Mouse (Mus musculus) hindbrain, postnatal 0 days (tissue): ENCODE data around the gene Retreg1. TPM values are rescaled to one million over a fixed set of nuclear protein-coding genes. Genes with fewer than 3 reads are reported as not detected.
A peak's percentile ranks its signal among the peaks of the same experiment; 100 is the strongest.

Experiments
- ATAC-seq: fragments of 200-750 bp; cut with Nextera tagmentation; 2 replicates; pipeline ENCODE4 v1.8.0; 2017; ENCODE audit warnings: mild to moderate bottlenecking, moderate TSS enrichment, moderate library complexity
- DNase-seq: peaks from one replicate; pipeline ENCODE4 v3.0.0-alpha.2; 2015; ENCODE audit warnings: low spot score
- H3K27ac ChIP-seq: fragments of 300-500 bp; sonication (generic); 2 replicates; pipeline ENCODE4 v1.5.1; 2014; ENCODE audit warnings: mild to moderate bottlenecking
- H3K27me3 ChIP-seq: fragments of 300-500 bp; sonication (generic); 2 replicates; pipeline ENCODE4 v1.6.1; 2014; ENCODE audit warnings: low read length, mixed read lengths; ENCODE audit not compliant: insufficient read depth
- H3K36me3 ChIP-seq: fragments of 300-500 bp; sonication (generic); 2 replicates; pipeline ENCODE4 v1.6.1; 2014; ENCODE audit warnings: low read length, mixed read lengths; ENCODE audit not compliant: insufficient read depth
- H3K4me1 ChIP-seq: fragments of 300-500 bp; sonication (generic); 2 replicates; pipeline ENCODE4 v1.6.1; 2014; ENCODE audit warnings: antibody characterized with exemption, low read length, mixed read lengths; ENCODE audit not compliant: insufficient read depth
- H3K4me2 ChIP-seq: fragments of 300-500 bp; sonication (generic); 2 replicates; pipeline ENCODE4 v1.6.1; 2014; ENCODE audit warnings: low read depth, mild to moderate bottlenecking, low read length, moderate library complexity, mixed read lengths
- H3K4me3 ChIP-seq: fragments of 300-500 bp; sonication (generic); 2 replicates; pipeline ENCODE4 v1.5.1; 2014; ENCODE audit warnings: low read length
- H3K9ac ChIP-seq: fragments of 300-500 bp; sonication (generic); replicated peaks from 2 replicates; pipeline ENCODE4 v1.6.1; 2014; ENCODE audit warnings: mild to moderate bottlenecking, low read length, moderate library complexity, mixed read lengths
- H3K9me3 ChIP-seq: fragments of 300-500 bp; sonication (generic); 2 replicates; pipeline ENCODE4 v1.6.1; 2016; ENCODE audit warnings: low read length, mixed read lengths
- CTCF ChIP-seq: IDR thresholded peaks from 2 replicates; pipeline ENCODE4 v1.5.1; 2016; ENCODE audit warnings: antibody characterized with exemption, control low read depth, low read depth
- WGBS: fragments of 180-500 bp; shearing (Covaris S2); extraction: QIAGEN DNeasy Blood & Tissue Kit; methylation state at CpG from one replicate; pipeline ENCODE4 v1.1.7; 2014; 5-methylcytosine and 5-hydroxymethylcytosine counted together
- polyA plus RNA-seq: library from polyadenylated mRNA; unstranded; fragments of >200 nt; fragmentation: Nextera tagmentation; extraction: Ambion mirVana; gene quantifications from 2 replicates; pipeline ENCODE4 v1.2.1, GENCODE M21; 2015
- total RNA-seq: library from RNA; depleted of rRNA; stranded (reverse); fragments of >200 nt; gene quantifications from 2 replicates; pipeline ENCODE4 v1.2.3, GENCODE M21; 2014; rRNA removed

Retreg1 gene
- total RNA-seq, result 31.7 and 49.9 TPM in 2 replicates
- 20.8 and 21.0 TPM in 2 replicates for polyA plus RNA-seq

DNA sequence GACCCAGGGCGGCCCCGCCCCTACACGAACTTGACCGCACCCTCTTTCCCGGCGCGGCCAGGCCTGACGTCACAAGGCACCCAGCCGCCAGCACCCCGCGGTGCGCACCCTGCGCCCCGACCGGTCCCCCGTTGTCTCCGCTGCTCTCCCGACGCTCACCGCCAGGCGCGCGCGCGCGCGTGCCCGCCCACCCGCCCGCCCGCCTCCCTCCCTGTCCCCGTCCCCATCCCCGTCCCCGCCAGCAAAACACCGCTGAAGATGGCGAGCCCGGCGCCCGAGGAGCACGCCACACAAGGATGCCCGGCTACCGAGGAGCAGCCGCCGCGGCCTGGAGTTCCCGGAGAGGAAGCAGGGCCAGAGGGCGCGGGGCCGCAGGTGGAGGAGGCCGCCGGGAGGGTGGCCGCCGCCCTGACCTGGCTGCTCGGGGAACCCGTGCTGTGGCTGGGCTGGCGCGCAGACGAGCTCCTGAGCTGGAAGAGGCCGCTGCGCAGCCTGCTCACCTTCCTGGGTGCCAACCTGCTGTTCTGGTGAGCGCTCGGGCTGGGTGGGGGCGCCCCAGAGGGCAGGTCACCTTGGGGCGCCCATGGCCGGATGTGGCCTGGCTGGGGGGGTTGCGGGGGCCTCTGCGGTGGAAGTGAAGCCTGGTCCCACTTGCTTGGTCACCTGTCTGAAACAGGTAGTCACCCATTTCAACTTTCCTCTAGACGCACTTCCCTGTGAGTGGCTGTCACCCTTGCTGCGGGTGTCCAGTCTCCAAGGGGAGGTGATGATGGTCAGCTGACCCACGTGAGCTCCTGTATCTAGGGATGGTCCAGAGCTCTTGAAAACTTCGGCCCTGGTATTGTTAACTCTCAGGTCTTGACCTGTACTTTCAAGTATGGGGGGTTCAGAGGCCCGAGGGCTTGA lies at the start of gene Retreg1:
TSS of gene Retreg1 (plus strand) at position 95 of the 906 bp plus-strand sequence.
- peak; percentile 86 for ATAC-seq
- Histone ChIP-seq H3K4me1 (0 out of 2 replicates have a peak, but pooled peaks cover 3% of the 10 kb centered on the region), H3K9me3 (no peaks in the 10 kb centered on the region), H3K4me3 (peak within 1 kb of the TSS; percentile 70), H3K9ac (peak within 1 kb of the TSS; percentile 63), H3K4me2 (peak within 1 kb of the TSS; percentile 88), H3K36me3 (no peaks in the 10 kb centered on the region), H3K27me3 (no peaks in the 10 kb centered on the region), H3K27ac (peak within 1 kb of the TSS; percentile 67)
- peak; percentile 62 for DNase-seq
- WGBS, result under 1% methylated on average over 68 of the region's 72 CpGs
- no peak for TF ChIP-seq CTCF

DNA sequence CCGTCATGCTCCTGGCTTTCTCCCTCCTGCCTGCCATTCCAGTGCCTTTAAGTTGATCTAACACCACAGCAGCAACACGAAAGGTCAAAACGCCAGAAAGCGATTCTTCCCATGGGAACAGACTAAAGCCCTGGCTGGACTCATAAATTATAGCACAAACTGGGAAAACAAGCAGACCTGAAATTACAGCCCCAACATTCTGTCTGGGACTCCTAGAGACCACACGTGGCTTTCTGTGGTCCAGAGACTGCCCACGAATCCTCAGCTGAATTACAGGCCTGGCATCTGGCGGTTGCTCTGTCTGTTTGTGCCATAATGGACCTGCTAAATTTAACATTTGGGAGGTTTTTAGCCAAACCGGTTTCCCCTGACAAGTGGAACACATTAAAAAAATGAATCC lies 48.9 kb upstream of the Retreg1 start:
- Histone ChIP-seq H3K4me1 (no peaks in the 10 kb centered on the region), H3K9me3 (no peaks in the 10 kb centered on the region), H3K27ac (no peak overlapping the region), H3K4me3 (no peak overlapping the region), H3K9ac (no peak overlapping the region), H3K27me3 (no peaks in the 10 kb centered on the region), H3K4me2 (no peak overlapping the region), H3K36me3 (peaks cover 24% of the 10 kb centered on the region)
- no peak for TF ChIP-seq CTCF
- WGBS, result 82% methylated on average over 8 of the region's 8 CpGs
- no peak for ATAC-seq
- no peak for DNase-seq

GRCm38 (mm10) chr15:25795496-25795895 lies 47.5 kb upstream of the Retreg1 start:
- Histone ChIP-seq H3K4me3 (no peak overlapping the region), H3K36me3 (peaks cover 31% of the 10 kb centered on the region), H3K27me3 (no peaks in the 10 kb centered on the region), H3K4me1 (no peaks in the 10 kb centered on the region), H3K9me3 (no peaks in the 10 kb centered on the region), H3K4me2 (no peak overlapping the region), H3K9ac (no peak overlapping the region), H3K27ac (no peak overlapping the region)
- no peak for TF ChIP-seq CTCF
- 96% methylated on average over 9 of the region's 9 CpGs for WGBS
- ATAC-seq (no peak), DNase-seq (no peak)

DNA sequence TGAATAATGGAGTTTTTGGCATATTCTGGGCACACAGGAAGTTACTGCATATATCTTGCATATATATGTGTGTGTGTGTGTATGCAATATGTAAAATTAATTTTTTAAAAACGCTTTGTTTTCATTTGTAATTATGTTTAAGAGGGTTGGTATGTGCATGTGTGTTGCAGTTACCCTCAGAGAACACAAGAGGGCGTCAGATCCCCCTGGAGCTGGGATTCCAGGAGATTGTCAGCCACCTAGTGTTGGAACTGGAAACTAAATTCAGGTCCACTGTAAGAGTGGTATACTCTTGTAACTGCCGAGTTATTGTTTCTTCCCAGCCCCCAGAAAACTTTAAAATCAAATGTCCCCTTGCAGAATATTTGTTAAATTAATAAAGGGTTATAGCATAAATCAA lies 46.6 kb upstream of the Retreg1 start:
- ATAC-seq, result no peak
- H3K4me1 ChIP-seq, result no peaks in the 10 kb centered on the region
- TF ChIP-seq CTCF, result peak; percentile 97
- H3K27me3 ChIP-seq, result no peaks in the 10 kb centered on the region
- H3K4me3 ChIP-seq, result no peak overlapping the region
- WGBS, result 59% methylated on average over 3 of the region's 3 CpGs
- no peak overlapping the region for H3K27ac ChIP-seq
- peaks cover 36% of the 10 kb centered on the region for H3K36me3 ChIP-seq
- DNase-seq, result peak; percentile 86
- H3K4me2 ChIP-seq, result no peak overlapping the region
- no peaks in the 10 kb centered on the region for H3K9me3 ChIP-seq
- no peak overlapping the region for H3K9ac ChIP-seq

DNA sequence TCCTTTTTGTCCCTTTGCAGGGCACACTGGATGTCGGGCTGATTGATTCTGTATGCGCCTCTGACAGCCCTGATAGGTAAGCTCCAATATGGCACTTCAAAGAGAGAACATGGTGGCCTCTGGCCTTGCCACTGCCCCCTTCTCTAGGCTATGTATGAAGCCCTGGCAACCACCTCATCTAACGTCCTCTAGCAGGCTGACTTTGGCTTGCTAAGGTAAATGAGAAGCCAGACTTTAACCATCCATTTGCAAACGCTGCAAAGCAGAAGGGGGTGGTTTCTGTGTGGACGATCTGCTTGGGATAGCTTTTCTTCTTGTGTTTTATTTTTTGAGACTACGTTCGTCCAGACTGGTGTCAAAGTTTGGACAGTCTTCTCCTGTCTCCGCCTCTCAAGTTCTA lies 45.8 kb upstream of the Retreg1 start:
- TF ChIP-seq CTCF, result no peak
- ATAC-seq (no peak), DNase-seq (no peak)
- Histone ChIP-seq H3K4me3 (no peak overlapping the region), H3K4me2 (no peak overlapping the region), H3K27me3 (no peaks in the 10 kb centered on the region), H3K36me3 (peaks cover 39% of the 10 kb centered on the region), H3K9ac (no peak overlapping the region), H3K27ac (no peak overlapping the region), H3K9me3 (no peaks in the 10 kb centered on the region), H3K4me1 (no peaks in the 10 kb centered on the region)
- 88% methylated on average over 8 of the region's 8 CpGs for WGBS

DNA sequence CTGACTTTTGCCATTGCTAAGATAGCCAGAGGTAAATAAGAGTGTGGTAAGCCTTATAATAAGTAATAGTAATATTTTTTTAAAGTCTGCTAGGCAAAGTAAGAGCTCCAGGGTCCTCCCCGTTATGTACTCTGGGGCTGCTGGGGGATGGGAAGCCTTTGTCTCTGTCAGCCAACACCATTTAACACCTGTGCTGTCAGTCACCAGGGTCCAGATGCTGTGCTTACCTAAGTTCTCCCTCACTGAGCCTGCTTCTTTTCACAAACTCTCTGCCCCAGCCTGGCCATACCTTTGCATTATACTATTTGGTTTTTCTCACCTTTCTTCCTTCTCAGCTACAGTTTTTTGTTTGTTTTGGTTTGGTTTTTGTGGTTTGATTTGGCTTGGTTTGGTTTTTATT lies 45.1 kb upstream of the Retreg1 start:
- Histone ChIP-seq H3K27ac (no peak overlapping the region), H3K9ac (no peak overlapping the region), H3K4me1 (no peaks in the 10 kb centered on the region), H3K9me3 (no peaks in the 10 kb centered on the region), H3K36me3 (peaks cover 46% of the 10 kb centered on the region), H3K4me3 (no peak overlapping the region), H3K27me3 (no peaks in the 10 kb centered on the region), H3K4me2 (no peak overlapping the region)
- DNase-seq, result no peak
- no peak for TF ChIP-seq CTCF
- 95% methylated on average over 1 of the region's 1 CpGs for WGBS
- ATAC-seq, result no peak

DNA sequence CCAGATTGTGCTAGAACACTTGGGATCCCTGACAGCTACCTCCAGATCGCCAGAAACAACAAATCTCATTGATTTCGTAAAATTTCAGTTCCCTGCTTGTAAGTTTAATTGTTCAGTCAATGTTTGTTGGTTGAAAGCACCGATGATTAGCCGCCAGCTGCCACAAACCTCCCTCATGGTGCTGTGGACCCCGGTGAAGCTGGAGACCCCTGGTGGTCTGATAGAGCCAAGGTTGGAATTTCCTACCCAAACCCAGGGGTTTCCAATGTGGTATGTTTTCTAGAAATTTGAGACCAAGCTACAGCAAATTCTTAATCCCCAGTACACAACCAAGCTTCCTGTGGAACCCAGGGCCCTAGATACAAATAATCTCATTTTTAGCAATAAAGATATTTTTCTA lies 41.3 kb upstream of the Retreg1 start:
- Histone ChIP-seq H3K4me2 (no peak overlapping the region), H3K27me3 (no peaks in the 10 kb centered on the region), H3K9ac (no peak overlapping the region), H3K27ac (no peak overlapping the region), H3K4me3 (no peak overlapping the region), H3K4me1 (no peaks in the 10 kb centered on the region), H3K36me3 (peaks cover 57% of the 10 kb centered on the region), H3K9me3 (no peaks in the 10 kb centered on the region)
- ATAC-seq (no peak), DNase-seq (peak; percentile 25)
- WGBS, result 71% methylated on average over 5 of the region's 5 CpGs
- peak; percentile 35 for TF ChIP-seq CTCF
